Mouse (Mus musculus) forebrain, embryonic 11.5 days (tissue): ENCODE data around the gene Kdm2b. TPM values are rescaled to one million over a fixed set of nuclear protein-coding genes. Genes with fewer than 3 reads are reported as not detected.

Source experiments
- ATAC-seq: fragments of 200-750 bp; cut with Nextera tagmentation; replicated peaks from 2 replicates; pipeline ENCODE4 v1.8.0; 2017; ENCODE audit warnings: moderate TSS enrichment; ENCODE audit not compliant: low FRiP score
- DNase-seq: peaks from one replicate; pipeline ENCODE4 v3.0.0-alpha.2; 2017; ENCODE audit warnings: low spot score
- H3K27ac ChIP-seq: fragments of 300-500 bp; sonication (generic); 2 replicates; pipeline ENCODE4 v1.5.1; 2014; ENCODE audit warnings: low read depth, low read length
- H3K27me3 ChIP-seq: fragments of 300-500 bp; sonication (generic); 2 replicates; pipeline ENCODE4 v1.6.1; 2014; ENCODE audit warnings: mild to moderate bottlenecking, low read length, mixed read lengths; ENCODE audit not compliant: control insufficient read depth, insufficient read depth
- H3K36me3 ChIP-seq: fragments of 300-500 bp; sonication (generic); 2 replicates; pipeline ENCODE4 v1.6.1; 2014; ENCODE audit warnings: mild to moderate bottlenecking, low read length, moderate library complexity, mixed read lengths; ENCODE audit not compliant: control insufficient read depth, insufficient read depth
- H3K4me1 ChIP-seq: fragments of 300-500 bp; sonication (generic); replicated peaks from 2 replicates; pipeline ENCODE4 v1.6.1; 2014; ENCODE audit warnings: low read length, mixed read lengths; ENCODE audit not compliant: control insufficient read depth, insufficient read depth
- H3K4me2 ChIP-seq: fragments of 300-500 bp; sonication (generic); 2 replicates; pipeline ENCODE4 v1.6.1; 2014; ENCODE audit warnings: low read depth, mild to moderate bottlenecking, low read length, moderate library complexity, mixed read lengths; ENCODE audit not compliant: severe bottlenecking
- H3K4me3 ChIP-seq: fragments of 300-500 bp; sonication (generic); 2 replicates; pipeline ENCODE4 v1.5.1; 2014; ENCODE audit warnings: low read depth, low read length
- H3K9ac ChIP-seq: fragments of 300-500 bp; sonication (generic); 2 replicates; pipeline ENCODE4 v1.6.1; 2014; ENCODE audit warnings: low read length
- H3K9me3 ChIP-seq: fragments of 300-500 bp; sonication (generic); 2 replicates; pipeline ENCODE4 v1.6.1; 2016; ENCODE audit warnings: low read length, mixed read lengths; ENCODE audit not compliant: control insufficient read depth
- WGBS: fragments of 180-500 bp; shearing (Covaris S2); extraction: QIAGEN DNeasy Blood & Tissue Kit; methylation state at CpG from one replicate; pipeline ENCODE4 v1.1.7; 2014; 5-methylcytosine and 5-hydroxymethylcytosine counted together
- polyA plus RNA-seq: library from polyadenylated mRNA; unstranded; fragments of >200 nt; fragmentation: Nextera tagmentation; extraction: Ambion mirVana; gene quantifications from 2 replicates; pipeline ENCODE4 v1.2.1, GENCODE M21; 2014

Gene Kdm2b
- polyA plus RNA-seq, 1 experiment from 2014 or later: 92.4 TPM

GRCm38 (mm10) chr5:122921941-122922340 lies 67.7 kb downstream of the Kdm2b start:
- WGBS: 92% methylated on average over 8 of the region's 8 CpGs
- ATAC-seq (no peak), DNase-seq (no peak)
- no peaks in the 10 kb centered on the region for H3K36me3 ChIP-seq
- no peaks in the 10 kb centered on the region for H3K27me3 ChIP-seq
- H3K9me3 ChIP-seq: no peaks in the 10 kb centered on the region
- no peak overlapping the region for H3K27ac ChIP-seq
- H3K4me1 ChIP-seq: no peaks in the 10 kb centered on the region
- no peak overlapping the region for H3K9ac ChIP-seq
- H3K4me3 ChIP-seq: no peak overlapping the region
- no peak overlapping the region for H3K4me2 ChIP-seq

DNA sequence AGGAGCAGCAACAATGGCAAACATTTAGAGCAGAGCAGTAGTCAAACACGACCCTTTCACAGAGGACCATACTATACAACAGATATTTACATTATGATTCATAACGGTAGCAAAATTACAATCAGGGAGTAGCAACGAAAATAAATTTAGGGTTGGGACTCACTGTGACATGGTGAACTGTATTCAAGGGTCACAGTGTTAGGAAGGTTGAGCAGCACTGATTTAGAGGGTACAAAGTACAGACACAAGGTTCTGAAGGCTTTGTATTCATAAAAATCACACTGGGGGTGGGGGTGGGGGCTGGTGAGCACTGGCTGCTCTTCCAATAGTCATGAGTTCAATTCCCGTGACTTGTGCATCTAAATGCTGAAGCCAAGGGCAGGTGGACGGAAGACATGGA lies 69.1 kb downstream of the Kdm2b start:
- H3K9ac ChIP-seq: no peak overlapping the region

DNA sequence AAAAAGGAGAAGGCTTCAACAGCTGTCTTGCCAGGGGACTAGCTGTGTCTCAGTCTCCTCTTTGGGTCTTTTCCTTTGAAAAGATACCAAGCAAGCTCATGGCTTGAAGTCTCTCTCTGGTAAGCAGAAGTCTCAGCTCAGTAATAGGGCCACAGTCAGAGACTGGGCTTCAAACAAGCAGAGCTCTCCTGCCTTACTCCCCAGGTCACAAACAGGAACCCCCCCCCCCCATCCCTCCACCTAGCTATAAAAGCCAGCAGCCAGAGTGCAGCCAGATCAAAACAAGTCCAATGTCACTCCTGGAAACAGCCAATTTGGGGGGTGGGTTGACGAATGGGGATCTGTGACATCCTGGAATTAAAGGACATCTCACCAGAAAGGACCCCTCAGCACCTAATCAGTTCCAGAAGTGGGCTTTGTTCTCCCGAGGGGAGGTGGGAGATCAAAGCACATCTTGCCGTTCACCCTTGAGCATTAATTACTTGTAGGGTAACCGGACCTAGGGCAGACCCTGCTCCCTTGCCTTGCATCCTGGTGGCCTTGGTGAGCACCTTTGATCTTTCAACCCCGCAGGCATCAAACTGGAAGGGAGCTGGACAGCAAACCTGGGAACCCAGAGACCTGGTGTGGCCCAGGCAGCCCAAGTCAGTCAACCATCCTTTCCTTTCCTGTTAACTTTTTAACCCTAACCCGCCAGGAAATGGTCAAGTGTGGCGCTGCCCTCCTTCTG lies 71.5 kb downstream of the Kdm2b start:
- Histone ChIP-seq H3K36me3 (no peaks in the 10 kb centered on the region), H3K9ac (no peak overlapping the region), H3K4me1 (no peaks in the 10 kb centered on the region), H3K27ac (no peak overlapping the region), H3K4me2 (no peak overlapping the region), H3K9me3 (no peaks in the 10 kb centered on the region), H3K27me3 (no peaks in the 10 kb centered on the region), H3K4me3 (no peak overlapping the region)
- ATAC-seq: no peak
- no peak for DNase-seq
- 63% methylated on average over 7 of the region's 7 CpGs for WGBS

More for the DNA sequence above, 69.1 kb downstream of the Kdm2b start:
- Histone ChIP-seq H3K4me1 (no peaks in the 10 kb centered on the region), H3K4me3 (no peak overlapping the region), H3K27me3 (no peaks in the 10 kb centered on the region), H3K9me3 (no peaks in the 10 kb centered on the region), H3K27ac (no peak overlapping the region), H3K4me2 (no peak overlapping the region), H3K36me3 (no peaks in the 10 kb centered on the region)
- DNase-seq: no peak
- ATAC-seq: no peak
- WGBS: 91% methylated on average over 5 of the region's 5 CpGs

DNA sequence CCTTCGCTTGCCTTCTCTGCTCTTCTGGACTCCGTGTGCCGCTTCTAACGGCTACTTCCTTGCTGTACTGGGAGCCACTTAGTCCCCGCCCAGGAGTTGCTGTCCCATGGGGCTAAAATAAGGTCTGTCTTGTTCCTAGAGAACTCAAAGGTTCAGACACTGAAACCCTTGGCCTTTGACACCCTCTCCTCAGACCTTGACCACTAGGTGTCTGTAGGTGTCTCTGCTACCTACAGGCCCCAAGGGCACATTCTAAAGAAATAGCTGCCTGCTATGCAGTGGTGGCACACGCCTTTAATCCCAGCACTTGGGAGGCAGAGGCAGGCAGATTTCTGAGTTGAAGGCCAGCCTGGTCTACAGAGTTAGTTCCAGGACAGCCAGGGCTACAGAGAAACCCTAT lies 73.5 kb downstream of the Kdm2b start:
- DNase-seq: no peak

GRCm38 (mm10) chr5:122912863-122913262 lies 76.8 kb downstream of the Kdm2b start:
- no peak overlapping the region for H3K9ac ChIP-seq
- no peaks in the 10 kb centered on the region for H3K27me3 ChIP-seq
- no peak overlapping the region for H3K4me2 ChIP-seq
- DNase-seq (no peak), ATAC-seq (no peak)
- no peak overlapping the region for H3K27ac ChIP-seq
- no peaks in the 10 kb centered on the region for H3K4me1 ChIP-seq
- no peak overlapping the region for H3K4me3 ChIP-seq
- no peaks in the 10 kb centered on the region for H3K36me3 ChIP-seq
- no peaks in the 10 kb centered on the region for H3K9me3 ChIP-seq
- 89% methylated on average over 4 of the region's 4 CpGs for WGBS

More for the DNA sequence above, 73.5 kb downstream of the Kdm2b start:
- no peak overlapping the region for H3K4me3 ChIP-seq
- no peak overlapping the region for H3K27ac ChIP-seq
- no peaks in the 10 kb centered on the region for H3K27me3 ChIP-seq
- H3K36me3 ChIP-seq: no peaks in the 10 kb centered on the region
- 92% methylated on average over 6 of the region's 6 CpGs for WGBS
- H3K4me2 ChIP-seq: no peak overlapping the region
- no peak for ATAC-seq
- H3K9ac ChIP-seq: no peak overlapping the region
- H3K4me1 ChIP-seq: no peaks in the 10 kb centered on the region
- H3K9me3 ChIP-seq: no peaks in the 10 kb centered on the region

DNA sequence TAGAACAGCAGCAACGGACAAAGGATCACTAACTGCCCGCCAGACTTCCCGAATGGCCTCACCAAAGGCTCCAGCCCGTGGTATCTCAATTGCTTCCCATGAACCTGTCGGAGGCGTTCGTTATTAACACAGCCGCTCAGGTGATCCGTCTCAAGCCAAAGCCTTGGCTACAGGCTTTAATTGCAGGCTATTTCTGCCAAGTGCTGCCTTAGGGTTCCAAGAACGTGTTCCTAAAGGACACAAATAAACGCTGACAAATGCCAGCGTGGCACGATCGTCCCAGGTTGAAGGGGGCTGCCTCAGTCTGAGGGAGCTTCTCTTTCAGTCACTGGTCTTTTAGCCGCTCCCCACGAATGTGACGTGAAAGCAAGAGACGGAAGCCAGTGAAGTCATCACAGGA lies 80.1 kb downstream of the Kdm2b start:
- Histone ChIP-seq H3K36me3 (no peaks in the 10 kb centered on the region), H3K4me3 (no peak overlapping the region), H3K4me2 (no peak overlapping the region), H3K9me3 (no peaks in the 10 kb centered on the region), H3K27me3 (no peaks in the 10 kb centered on the region), H3K27ac (no peak overlapping the region), H3K9ac (no peak overlapping the region), H3K4me1 (no peaks in the 10 kb centered on the region)
- DNase-seq (no peak), ATAC-seq (no peak)
- WGBS: 88% methylated on average over 18 of the region's 18 CpGs

DNA sequence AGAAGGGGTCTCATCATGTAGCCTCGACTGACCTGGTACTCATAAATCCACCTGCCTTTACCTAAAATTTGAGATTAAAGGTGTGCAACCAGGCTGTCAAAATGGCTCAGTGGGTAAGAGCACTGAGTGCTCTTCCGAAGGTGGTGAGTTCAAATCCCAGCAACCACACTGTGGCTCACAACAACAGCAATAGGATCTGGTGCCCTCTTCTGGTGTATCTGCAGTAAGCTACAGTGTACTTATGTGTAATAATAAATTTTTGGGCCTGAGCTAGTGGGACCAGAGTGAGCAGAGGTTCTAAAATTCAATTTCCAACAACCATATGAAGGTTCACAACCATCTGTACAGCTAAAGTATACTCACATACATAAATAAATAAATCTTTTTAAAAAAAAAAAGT lies 81.6 kb downstream of the Kdm2b start:
- 89% methylated on average over 2 of the region's 2 CpGs for WGBS
- Histone ChIP-seq H3K27me3 (no peaks in the 10 kb centered on the region), H3K4me2 (no peak overlapping the region), H3K9ac (no peak overlapping the region), H3K4me1 (no peaks in the 10 kb centered on the region), H3K27ac (no peak overlapping the region), H3K9me3 (no peaks in the 10 kb centered on the region), H3K4me3 (no peak overlapping the region), H3K36me3 (no peaks in the 10 kb centered on the region)
- DNase-seq (no peak), ATAC-seq (no peak)

DNA sequence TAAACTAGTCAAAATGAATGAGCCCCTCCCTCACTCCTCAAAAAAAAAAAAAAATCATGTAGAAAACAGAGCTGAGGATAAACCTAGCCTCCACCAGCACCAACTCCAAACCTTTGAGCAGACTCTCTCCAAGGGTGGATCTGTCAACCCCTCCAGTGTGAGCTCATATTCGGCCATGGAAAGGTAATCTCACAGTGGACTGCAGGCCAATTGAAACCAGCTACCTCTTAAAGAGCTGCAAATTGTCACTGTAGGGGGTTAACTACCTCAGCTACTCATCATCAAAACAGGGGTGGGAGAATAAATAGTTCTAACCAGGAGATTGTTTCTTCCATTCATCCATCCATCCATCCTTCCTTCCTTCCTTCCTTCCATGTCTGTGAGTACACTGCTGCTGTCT lies 82.4 kb downstream of the Kdm2b start:
- H3K4me3 ChIP-seq: no peak overlapping the region
- no peak overlapping the region for H3K4me2 ChIP-seq
- DNase-seq (no peak), ATAC-seq (no peak)
- no peak overlapping the region for H3K9ac ChIP-seq
- no peaks in the 10 kb centered on the region for H3K9me3 ChIP-seq
- no peaks in the 10 kb centered on the region for H3K4me1 ChIP-seq
- WGBS: 86% methylated on average over 1 of the region's 1 CpGs
- no peaks in the 10 kb centered on the region for H3K27me3 ChIP-seq
- H3K27ac ChIP-seq: no peak overlapping the region
- no peaks in the 10 kb centered on the region for H3K36me3 ChIP-seq

DNA sequence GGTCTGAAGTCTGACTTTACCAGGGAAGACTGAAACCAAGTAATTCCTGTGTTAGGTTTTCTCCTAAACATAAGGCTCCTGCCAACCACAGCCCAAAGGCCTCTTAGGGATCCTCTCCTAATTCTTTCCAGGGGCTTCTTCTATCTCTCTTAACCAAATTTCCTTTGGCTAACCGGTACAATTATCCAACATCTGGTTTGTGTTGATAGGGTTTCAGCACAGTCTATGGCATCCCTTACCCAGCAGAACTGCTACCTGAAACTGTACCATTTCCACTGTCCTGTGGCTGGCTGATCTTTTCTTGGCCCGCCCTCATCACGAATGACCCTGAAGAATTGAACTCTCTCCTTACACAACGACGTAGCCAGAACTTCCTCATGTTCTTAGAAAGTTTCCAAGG lies 86.5 kb downstream of the Kdm2b start:
- WGBS: 78% methylated on average over 5 of the region's 5 CpGs

More for the DNA sequence above, 86.5 kb downstream of the Kdm2b start:
- Histone ChIP-seq H3K4me2 (no peak overlapping the region), H3K27ac (no peak overlapping the region), H3K4me1 (peaks cover 7% of the 10 kb centered on the region), H3K9ac (no peak overlapping the region), H3K9me3 (no peaks in the 10 kb centered on the region), H3K36me3 (no peaks in the 10 kb centered on the region), H3K27me3 (no peaks in the 10 kb centered on the region), H3K4me3 (no peak overlapping the region)
- ATAC-seq (no peak), DNase-seq (no peak)
